Mouse (Mus musculus) small intestine, adult 2 months (tissue): ENCODE measurements around the gene 1700007K13Rik. TPM values are rescaled to one million over a fixed set of nuclear protein-coding genes. Genes with fewer than 3 reads are reported as not detected.

Experiments
- H3K27ac ChIP-seq: fragments of 200-500 bp; 2 replicates; pipeline ENCODE4 v1.5.1; 2012; ENCODE audit warnings: low read depth, low read length, control low read depth, inconsistent platforms; ENCODE audit not compliant: insufficient read depth
- H3K27me3 ChIP-seq: fragments of 200-500 bp; 2 replicates; pipeline ENCODE4 v1.6.1; 2012; ENCODE audit warnings: mild to moderate bottlenecking, moderate library complexity, low read length, inconsistent platforms; ENCODE audit not compliant: control insufficient read depth, insufficient read depth
- H3K36me3 ChIP-seq: fragments of 200-500 bp; 2 replicates; pipeline ENCODE4 v1.6.1; 2012; ENCODE audit warnings: mild to moderate bottlenecking, low read length, control low read depth, inconsistent platforms; ENCODE audit not compliant: control insufficient read depth, insufficient read depth
- H3K4me1 ChIP-seq: fragments of 200-500 bp; 2 replicates; pipeline ENCODE4 v1.6.1; 2012; ENCODE audit warnings: low read length, inconsistent platforms, mixed read lengths; ENCODE audit not compliant: control insufficient read depth, insufficient read depth, insufficient read length
- H3K4me3 ChIP-seq: fragments of 200-500 bp; 2 replicates; pipeline ENCODE4 v1.5.1; 2012; ENCODE audit warnings: low read depth, mild to moderate bottlenecking, control low read depth, inconsistent platforms, low read length, moderate library complexity
- CTCF ChIP-seq: fragments of 200-500 bp; IDR thresholded peaks from 2 replicates; pipeline ENCODE4 v1.5.1; 2012; ENCODE audit warnings: low read depth, mild to moderate bottlenecking, control low read depth, inconsistent platforms, low read length, moderate library complexity, mixed read lengths; ENCODE audit not compliant: insufficient replicate concordance, insufficient read length; ENCODE audit errors: extremely low read depth
- POLR2A ChIP-seq: fragments of 200-500 bp; IDR thresholded peaks from 2 replicates; pipeline ENCODE4 v1.6.1; 2012; ENCODE audit warnings: low read depth, mild to moderate bottlenecking, control low read depth, inconsistent platforms, low read length, moderate library complexity
- WGBS: fragments of 180-500 bp; shearing (Covaris S2); methylation state at CpG from one replicate; pipeline ENCODE4 v1.1.7; 2018; 5-methylcytosine and 5-hydroxymethylcytosine counted together
- polyA plus RNA-seq: library from polyadenylated mRNA; depleted of rRNA; stranded (reverse); fragments of >200 nt; gene quantifications from 2 replicates; pipeline ENCODE4 v1.2.3, GENCODE M21; 2012

The 1700007K13Rik gene
- polyA plus RNA-seq, 1 experiment, result not detected

DNA sequence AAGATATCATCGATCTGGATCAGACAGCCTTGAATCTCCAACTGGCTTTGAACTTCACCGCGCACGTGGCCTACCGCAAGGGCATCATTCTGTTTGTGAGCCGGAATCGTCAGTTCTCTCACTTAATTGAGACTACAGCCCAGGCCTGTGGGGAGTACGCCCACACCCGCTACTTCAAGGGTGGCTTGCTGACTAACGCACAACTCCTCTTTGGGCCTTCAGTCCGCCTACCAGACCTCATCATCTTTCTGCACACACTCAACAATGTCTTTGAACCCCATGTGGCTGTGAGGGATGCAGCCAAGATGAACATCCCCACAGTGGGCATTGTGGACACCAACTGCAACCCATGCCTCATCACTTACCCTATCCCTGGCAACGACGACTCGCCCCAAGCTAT is 3.3 kb upstream of the 1700007K13Rik start:
- H3K27ac ChIP-seq, result no peak overlapping the region
- no peaks in the 10 kb centered on the region for H3K27me3 ChIP-seq
- H3K4me3 ChIP-seq, result no peak overlapping the region
- H3K4me1 ChIP-seq, result peaks cover 14% of the 10 kb centered on the region
- WGBS, result 98% methylated on average over 14 of the region's 14 CpGs
- H3K36me3 ChIP-seq, result peaks cover 13% of the 10 kb centered on the region
- TF ChIP-seq CTCF (no peak), POLR2A (no peak)

DNA sequence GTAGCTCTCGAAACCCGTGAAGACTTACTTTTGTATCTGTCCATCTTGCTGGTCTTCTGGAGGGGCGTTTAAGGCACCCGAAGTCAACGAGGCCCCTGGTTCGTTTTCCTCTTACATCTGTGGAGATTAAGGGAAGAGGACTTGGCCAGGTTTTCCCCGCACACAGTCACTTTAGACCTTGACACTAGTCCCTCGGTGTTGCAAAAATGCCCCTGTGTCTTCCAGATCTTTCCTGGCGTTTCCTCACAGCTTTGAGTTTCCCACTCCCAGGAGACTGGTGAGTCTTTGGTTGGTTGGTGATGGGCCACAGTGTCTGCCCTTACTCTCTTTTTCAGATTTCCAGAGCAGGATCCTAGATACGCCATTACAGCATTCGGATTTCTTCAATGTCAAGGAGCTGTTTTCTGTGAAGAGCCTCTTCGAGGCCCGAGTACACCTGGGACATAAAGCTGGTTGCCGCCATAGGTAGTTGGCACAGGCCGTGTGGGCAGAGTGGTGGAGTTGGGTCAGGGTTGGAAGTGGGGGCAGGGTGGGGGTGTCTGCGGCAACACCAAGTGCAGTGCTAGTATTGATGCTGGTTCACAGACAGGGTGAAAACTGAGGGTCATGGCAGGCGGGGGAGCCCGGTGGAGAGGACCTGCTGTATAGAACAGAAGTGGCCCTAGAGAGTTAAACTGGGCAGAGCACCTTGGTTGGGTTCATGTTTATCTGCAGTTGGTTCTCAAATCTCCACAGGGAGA is 2.5 kb upstream of the 1700007K13Rik start:
- WGBS, result 47% methylated on average over 18 of the region's 18 CpGs
- H3K27me3 ChIP-seq, result no peaks in the 10 kb centered on the region

DNA sequence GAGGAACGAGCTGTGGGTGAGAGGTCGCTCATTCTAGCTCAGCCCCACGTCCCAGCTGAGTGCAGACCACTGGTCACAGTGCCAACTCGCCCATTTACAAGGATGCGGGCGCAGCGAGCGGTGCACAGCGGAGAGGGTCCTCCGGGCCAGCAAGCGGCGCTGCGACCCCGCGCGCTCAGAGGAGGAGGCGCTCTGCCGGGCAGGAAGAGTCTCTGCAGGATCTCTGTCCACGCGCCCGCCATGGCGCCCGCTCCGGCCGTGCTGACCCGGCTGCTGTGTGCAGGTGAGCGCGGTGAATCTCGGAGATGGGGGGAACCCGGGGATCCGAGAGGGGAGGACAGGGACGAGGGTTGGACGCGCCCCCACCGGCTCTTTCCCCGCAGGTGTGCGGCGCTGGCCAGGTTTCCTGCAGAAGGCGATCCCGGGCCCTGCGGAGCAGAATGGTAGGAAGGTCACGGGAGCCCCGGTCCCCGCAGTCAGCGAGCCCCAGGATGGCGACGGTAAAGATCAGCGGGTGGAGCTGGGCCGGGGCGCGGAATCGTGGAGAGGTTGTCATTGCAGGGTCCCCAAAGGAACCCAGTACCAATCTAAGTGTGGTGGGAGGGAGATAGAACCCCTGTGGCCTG is 1.8 kb upstream of the 1700007K13Rik start, which contains the start of gene Mrps2:
Gene Mrps2 (plus strand): TSS at position 207 of the 626 bp plus-strand sequence.
- Histone ChIP-seq H3K4me1 (peaks cover 14% of the 10 kb centered on the region), H3K4me3 (peak within 1 kb of the TSS; percentile 88), H3K27ac (0 out of 2 replicates have a peak within 1 kb of the TSS, but pooled peaks have one; percentile 10), H3K36me3 (peaks cover 13% of the 10 kb centered on the region), H3K27me3 (no peaks in the 10 kb centered on the region)
- TF ChIP-seq CTCF, result peak; percentile 81
- peak; percentile 69; the same call in 1 of the 2 replicates for TF ChIP-seq POLR2A
- WGBS, result under 1% methylated on average over 52 of the region's 52 CpGs

More for the DNA sequence above, 2.5 kb upstream of the 1700007K13Rik start:
- Histone ChIP-seq H3K36me3 (peaks cover 13% of the 10 kb centered on the region), H3K4me1 (peaks cover 14% of the 10 kb centered on the region), H3K4me3 (peak overlapping the region; percentile 88), H3K27ac (no peak overlapping the region)
- no peak for TF ChIP-seq CTCF
- TF ChIP-seq POLR2A, result no peak

DNA sequence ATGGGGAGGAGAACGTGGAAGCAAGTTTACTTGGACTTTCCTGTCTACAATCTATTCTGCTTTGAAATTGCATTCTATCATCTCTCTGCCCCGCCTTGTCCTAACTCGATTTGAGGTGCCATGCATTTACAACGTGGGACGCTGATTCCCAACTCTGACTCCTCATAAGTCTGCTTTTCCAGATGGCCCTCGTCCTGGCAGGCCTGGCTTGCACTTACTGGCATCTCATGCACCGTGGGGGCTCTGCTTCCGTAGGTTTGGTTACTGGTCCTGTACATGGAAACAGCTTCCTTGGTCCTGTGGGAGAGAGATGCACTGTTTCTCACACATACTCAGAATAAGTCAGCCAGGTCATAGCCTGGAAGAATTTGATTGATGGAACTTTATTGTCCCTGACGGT is 1.2 kb downstream of the 1700007K13Rik start:
- TF ChIP-seq POLR2A (no peak), CTCF (no peak)
- WGBS, result 72% methylated on average over 9 of the region's 9 CpGs
- H3K4me1 ChIP-seq, result peaks cover 14% of the 10 kb centered on the region
- H3K36me3 ChIP-seq, result peaks cover 6% of the 10 kb centered on the region
- H3K4me3 ChIP-seq, result no peak overlapping the region
- H3K27me3 ChIP-seq, result no peaks in the 10 kb centered on the region
- H3K27ac ChIP-seq, result no peak overlapping the region

DNA sequence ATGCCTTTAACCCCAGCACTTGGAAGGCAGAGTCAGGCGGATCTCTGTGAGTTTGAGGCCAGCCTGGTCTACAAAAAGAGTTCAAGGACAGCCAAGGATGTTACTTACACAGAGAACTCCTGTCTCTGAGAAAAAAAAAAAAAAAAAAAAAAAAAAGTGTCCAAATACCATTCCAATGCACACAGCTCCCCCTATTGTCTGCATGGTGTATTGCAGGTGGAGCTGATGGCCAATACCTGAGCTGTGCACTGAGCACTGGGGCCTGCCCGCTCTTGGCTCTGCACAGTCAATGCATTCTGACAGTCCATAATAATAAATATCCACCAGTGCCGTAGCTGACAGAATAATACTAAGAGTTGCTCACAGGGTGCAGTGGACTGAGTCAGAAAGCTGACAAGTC is 2.2 kb downstream of the 1700007K13Rik start:
- H3K36me3 ChIP-seq, result no peaks in the 10 kb centered on the region
- no peak for TF ChIP-seq POLR2A
- peak; percentile 59; the same call in 1 of the 2 replicates for TF ChIP-seq CTCF
- H3K27me3 ChIP-seq, result no peaks in the 10 kb centered on the region
- H3K27ac ChIP-seq, result no peak overlapping the region
- H3K4me3 ChIP-seq, result no peak overlapping the region
- H3K4me1 ChIP-seq, result peaks cover 11% of the 10 kb centered on the region
- 59% methylated on average over 3 of the region's 3 CpGs for WGBS

DNA sequence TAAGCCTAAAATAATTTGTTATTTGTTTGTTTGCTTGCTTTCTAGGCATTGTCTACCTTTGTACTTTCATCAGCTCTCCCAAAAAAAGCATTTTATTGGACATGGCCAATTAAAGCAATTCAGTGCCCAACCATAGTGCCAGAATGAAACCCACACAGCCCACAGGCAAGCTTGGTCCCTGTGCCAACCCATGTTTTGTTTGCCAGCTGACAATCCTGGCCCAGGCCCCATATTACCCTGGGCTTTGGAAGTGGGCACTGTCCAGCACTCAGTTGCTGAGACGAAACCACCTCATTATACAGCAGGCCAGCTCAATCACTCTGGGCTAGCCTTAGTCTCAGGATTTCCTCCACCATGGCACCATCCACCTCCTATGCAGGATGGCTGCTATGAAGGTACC is 9.5 kb downstream of the 1700007K13Rik start:
- TF ChIP-seq CTCF (no peak), POLR2A (no peak)
- Histone ChIP-seq H3K36me3 (no peaks in the 10 kb centered on the region), H3K4me1 (no peaks in the 10 kb centered on the region), H3K4me3 (no peak overlapping the region), H3K27ac (no peak overlapping the region), H3K27me3 (no peaks in the 10 kb centered on the region)
- 86% methylated on average over 1 of the region's 1 CpGs for WGBS

DNA sequence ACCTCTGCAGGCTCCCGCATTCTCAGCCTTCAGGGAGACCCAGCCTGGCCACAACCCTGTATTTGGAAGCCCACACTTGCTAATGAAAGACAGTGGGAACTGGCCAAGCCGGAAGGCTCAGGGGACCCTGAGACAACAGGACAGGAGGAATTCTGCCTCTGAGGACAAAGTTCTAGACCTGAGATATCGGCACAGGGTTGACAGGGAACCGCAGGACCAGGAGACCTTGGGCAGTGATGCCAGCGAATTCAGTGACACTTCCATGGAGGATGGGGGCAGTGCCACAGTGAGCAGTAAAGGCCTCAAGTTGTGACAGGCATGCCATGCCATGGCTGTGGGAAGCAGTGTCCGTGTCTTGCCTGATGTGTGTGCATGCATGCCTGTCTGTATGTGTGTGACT is 12.6 kb downstream of the 1700007K13Rik start:
- Histone ChIP-seq H3K36me3 (no peaks in the 10 kb centered on the region), H3K4me1 (no peaks in the 10 kb centered on the region), H3K27ac (no peak overlapping the region), H3K27me3 (no peaks in the 10 kb centered on the region), H3K4me3 (no peak overlapping the region)
- WGBS, result 85% methylated on average over 6 of the region's 6 CpGs
- no peak for TF ChIP-seq CTCF
- no peak for TF ChIP-seq POLR2A
